Mouse (Mus musculus) spleen, adult 10 weeks (tissue): ENCODE measurements around the gene Naxe. TPM values are rescaled to one million over a fixed set of nuclear protein-coding genes. Genes with fewer than 3 reads are reported as not detected.

Experiments
- polyA plus RNA-seq: library from polyadenylated mRNA; stranded (reverse); fragments of 350-450 nt; fragmentation: Illumina TruSeq; extraction: RNeasy Lipid Tissue Mini Kit (QIAGEN cat#74804); gene quantifications from one replicate; pipeline ENCODE4 v1.2.3, GENCODE M21; 2015; ENCODE audit warnings: low replicate concordance; ENCODE audit not compliant: insufficient read depth

The Naxe gene
- 43.0 TPM for polyA plus RNA-seq

DNA sequence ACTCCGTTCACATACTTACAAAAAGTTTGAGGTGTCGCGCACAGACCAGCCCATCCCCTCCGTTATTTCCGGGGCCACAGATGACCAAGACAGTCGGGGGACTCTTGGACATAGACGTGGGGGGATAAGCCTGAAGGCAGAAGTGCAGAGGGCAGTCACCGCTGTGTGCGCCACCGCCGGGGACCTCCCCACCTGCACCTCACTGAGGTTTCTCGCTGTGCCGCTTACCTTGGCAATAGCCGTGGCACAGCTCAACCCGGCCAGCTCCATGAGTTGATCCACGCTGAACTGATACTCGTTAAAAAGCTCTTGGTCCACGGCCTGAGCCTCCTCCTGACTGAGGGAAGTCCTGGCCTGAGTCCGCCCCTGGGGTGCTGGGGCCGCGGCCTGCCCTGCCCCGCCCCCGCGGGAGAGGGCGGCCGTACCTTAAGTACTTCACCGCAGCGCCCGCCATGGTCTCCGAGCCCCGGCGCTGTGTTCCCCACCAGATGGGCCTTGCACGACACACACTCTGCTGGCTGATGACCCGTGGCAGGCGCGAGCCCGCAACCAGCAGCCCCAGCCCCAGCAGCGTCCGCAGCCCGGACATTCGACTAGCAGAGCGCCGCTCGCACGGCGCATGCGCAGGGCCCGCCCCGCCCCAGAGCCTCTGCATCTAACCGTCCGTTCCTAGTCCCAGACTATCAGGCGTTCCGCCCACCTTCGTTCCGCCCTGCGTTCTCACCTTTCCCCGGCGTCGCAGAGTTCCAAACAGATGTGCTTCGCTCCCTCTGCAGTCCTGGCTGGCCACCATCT, at the start of gene Naxe:
Naxe (minus strand) TSS at position 594 of the 795 bp plus-strand sequence.

DNA sequence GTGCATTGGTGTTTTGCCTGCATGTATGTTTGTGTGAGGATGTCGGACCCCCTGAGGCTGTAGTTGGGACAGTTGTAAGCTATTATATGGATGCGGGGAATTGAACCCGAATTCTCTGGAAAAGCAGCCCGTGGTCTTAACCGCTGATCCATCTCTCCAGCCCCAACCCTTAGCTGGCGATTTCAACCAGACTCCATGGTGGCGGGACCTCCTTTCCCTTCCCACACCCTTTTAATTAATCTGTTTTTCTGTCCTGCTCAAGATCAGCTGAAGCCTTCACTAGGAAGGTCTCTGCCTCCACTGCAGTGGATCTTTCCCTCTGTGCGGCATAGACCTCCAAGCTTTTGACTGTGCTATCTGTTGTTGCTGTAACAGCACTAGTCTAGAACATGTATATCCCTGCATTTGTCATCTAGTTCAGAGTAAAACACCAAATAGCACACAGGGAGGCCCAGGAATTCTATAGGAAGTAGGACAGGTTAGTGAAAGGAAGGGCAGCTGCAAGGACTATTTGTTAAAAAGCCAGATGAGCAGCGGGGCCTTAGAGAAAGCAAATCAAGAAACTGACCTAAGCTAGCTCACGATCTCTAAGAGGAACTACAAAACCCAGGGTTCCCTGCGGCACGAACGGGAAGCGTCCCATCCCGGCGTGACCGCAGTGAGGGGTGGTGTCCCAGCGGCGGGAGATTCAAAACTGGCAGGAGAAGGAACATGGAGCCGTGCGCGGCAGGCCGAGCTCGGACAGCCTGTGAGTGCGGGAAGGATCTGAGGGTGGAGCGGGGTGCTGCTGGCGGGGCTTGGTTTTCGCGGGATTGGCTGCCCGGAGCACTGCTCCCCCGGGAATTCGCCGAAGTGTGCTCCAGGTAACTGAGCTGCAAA, 23.3 kb upstream of the Naxe start, which contains the start of gene Iqgap3:
Iqgap3 (plus strand) TSS at position 627 of the 879 bp plus-strand sequence.

DNA sequence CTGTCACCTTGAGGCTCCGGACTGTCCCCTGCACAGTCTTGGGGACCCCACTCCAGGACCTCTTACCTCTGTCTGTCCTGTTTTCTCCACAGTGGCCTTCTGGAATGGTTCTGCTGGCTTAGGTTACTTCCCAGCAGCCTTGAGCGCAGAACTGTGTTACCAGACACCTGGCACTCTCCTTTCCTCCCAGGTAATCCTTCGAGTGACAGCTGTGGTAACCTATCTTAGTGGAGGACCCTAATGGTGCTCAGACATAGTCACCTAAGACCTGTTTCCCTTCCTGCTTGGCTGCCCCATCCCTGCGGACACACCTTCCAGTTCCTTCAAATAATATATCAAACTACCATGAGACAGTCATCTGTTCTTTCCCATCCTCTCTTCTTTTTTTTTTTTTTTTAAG, 19.9 kb upstream of the Naxe start, which contains the start of gene Ttc24:
Ttc24 (minus strand) TSS at position 101 of the 400 bp plus-strand sequence.

DNA sequence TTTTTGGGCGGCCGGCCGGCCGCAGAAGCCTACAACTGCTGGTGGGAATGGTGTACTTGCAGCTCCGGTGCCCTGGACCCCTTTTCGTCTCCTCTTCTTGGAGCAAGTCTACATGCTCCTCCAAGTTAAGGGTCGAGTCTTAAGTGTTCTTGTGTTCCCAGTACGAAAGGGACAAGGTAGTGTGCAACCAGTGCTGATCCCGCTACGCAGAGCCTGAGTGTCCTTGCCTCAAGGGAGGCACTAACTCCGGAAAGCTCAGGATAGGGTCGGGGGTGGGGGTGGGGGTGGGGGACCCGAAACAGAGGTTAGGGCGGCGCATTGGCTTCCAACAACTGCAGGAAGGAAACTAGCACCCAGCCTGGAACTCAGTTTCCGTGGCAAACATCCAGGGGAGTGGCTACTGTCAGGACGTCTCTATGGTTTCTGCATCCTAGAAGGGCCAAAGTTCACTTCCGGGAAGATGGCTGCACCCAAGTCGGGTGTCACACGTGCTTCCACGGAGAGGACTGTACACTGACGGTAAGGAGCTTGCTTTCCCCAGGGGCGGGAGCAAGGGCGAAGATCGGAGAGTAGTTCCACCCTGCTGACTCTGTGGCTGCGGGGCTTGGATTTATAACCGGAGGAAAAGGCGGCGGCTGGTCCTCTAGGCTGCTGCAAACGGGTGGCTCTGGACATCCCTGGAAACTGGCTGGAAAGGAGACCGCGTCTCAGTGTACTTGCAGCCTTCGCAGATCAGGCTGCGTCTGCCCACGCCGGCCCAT, 15.5 kb downstream of the Naxe start, which contains the start of gene Gpatch4:
Gpatch4 (plus strand) TSS at position 448 of the 761 bp plus-strand sequence.

DNA sequence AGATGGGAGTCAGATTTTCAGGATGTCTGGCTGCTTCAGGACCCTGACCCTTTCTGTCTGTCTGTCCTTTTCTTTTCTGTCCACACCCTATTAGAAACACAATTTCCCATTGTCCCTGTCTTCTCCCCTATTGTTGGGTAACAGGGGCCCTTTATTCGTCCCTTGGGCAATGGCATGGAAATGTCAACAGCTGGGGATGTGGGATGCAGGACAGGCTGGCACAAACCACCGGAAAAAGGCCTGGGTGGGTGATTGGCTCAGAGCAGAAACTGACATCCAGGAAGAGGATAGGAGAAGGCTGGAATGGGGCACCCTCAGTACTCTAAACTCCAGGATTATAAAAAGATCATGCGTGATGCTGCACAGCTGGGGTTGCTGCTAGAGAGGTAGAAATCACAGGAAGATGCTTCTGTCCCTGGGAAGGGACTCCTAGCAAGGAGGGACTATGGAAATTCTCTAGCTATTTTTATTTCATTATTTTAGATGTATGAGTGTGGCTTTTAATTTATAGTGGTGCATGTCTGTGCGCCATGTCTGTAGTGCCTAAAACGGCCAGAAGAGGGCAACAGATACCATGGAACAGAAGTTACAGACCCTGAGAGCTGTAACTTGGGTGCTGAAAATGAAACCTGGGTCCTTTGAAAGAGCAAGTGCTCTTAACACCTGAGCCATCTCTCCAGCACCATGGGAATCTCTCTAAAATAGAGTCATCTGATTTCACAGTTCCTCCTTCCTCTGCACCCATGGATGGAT, 30.7 kb downstream of the Naxe start, which contains the start of gene Hapln2:
Hapln2 (minus strand) TSS at position 150 of the 753 bp plus-strand sequence.

Other genes starting within 250 kb of the Naxe start
- 11.7 TPM for gene Pear1, start 234.2 kb downstream of the Naxe start, polyA plus RNA-seq
- gene Sh2d2a, start 211.7 kb downstream of the Naxe start, polyA plus RNA-seq = 15.6 TPM
- 24.6 TPM for gene Prcc, start 172.9 kb downstream of the Naxe start, polyA plus RNA-seq
- 113 TPM for gene Hdgf, start 152.2 kb downstream of the Naxe start, polyA plus RNA-seq
- gene Mrpl24, start 139.0 kb downstream of the Naxe start, polyA plus RNA-seq = 238 TPM
- 65.7 TPM for gene Isg20l2, start 128.2 kb downstream of the Naxe start, polyA plus RNA-seq
- gene Rrnad1, start 127.8 kb downstream of the Naxe start, polyA plus RNA-seq = 30.4 TPM
- gene Crabp2, start 109.8 kb downstream of the Naxe start, polyA plus RNA-seq = not detected
- gene Nes, start 87.4 kb downstream of the Naxe start, polyA plus RNA-seq = 2.4 TPM
- not detected for gene Bcan, start 58.3 kb downstream of the Naxe start, polyA plus RNA-seq
- not detected for gene Hapln2, start 30.9 kb downstream of the Naxe start, polyA plus RNA-seq
- gene Gpatch4, start 15.4 kb downstream of the Naxe start, polyA plus RNA-seq = 34.2 TPM
- not detected for gene Ttc24, start 19.8 kb upstream of the Naxe start, polyA plus RNA-seq
- gene Iqgap3, start 23.5 kb upstream of the Naxe start, polyA plus RNA-seq = 1.8 TPM
- 77.6 TPM for gene Mef2d, start 83.9 kb upstream of the Naxe start, polyA plus RNA-seq
- not detected for gene Rhbg, start 196.2 kb upstream of the Naxe start, polyA plus RNA-seq
- not detected for gene Gm38392, start 228.7 kb upstream of the Naxe start, polyA plus RNA-seq
- gene Tsacc, start 238.5 kb upstream of the Naxe start, polyA plus RNA-seq = 10.0 TPM
- gene Cct3, start 238.6 kb upstream of the Naxe start, polyA plus RNA-seq = 168 TPM